Mouse (Mus musculus): Measurements from ENCODE around the gene Prpf38b. TPM values are rescaled to one million over a fixed set of nuclear protein-coding genes. Genes with fewer than 3 reads are reported as not detected.

The Prpf38b gene
- polyA plus RNA-seq, 1 experiment from 2014 or later: 77.9 TPM

DNA sequence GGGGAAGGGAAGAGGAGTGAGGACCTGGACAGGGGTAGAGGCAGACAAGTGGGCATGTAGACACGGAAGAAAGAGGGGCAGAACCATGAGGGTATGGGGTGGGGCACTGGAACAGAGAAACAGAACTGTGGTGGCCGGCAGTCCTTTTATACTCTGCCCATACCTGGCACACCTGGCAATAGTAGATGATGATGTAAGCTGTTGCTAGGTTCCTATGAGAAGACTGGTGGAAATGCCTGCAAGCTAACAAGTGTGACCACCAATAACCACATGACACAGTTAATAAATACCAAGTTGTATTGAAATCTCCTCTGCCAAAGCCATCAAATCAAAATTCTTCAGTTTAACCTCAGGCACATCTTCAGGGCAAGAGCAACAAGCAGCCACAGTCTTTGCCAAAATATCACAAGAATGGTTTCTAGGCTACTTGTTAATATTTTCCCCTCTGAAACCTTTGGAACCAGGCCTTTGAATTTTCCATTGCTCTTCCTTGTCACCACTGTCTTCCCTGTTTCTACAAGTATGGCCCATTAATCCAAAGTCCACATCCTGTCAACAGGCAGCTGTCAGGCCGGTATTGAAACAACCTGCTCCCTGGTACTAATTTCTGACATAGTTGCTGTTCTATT is 9.0 kb upstream of the Prpf38b start:
- 96% methylated on average over 3 of the region's 3 CpGs for WGBS
- no peak overlapping the region for H3K4me3 ChIP-seq
- H3K27ac ChIP-seq (replicated peaks): no peak overlapping the region
- H3K36me3 ChIP-seq: no peaks in the 10 kb centered on the region
- ATAC-seq (ENCODE audit: low FRiP score, low read depth): no peak
- no peaks in the 10 kb centered on the region for H3K4me1 ChIP-seq
- H3K9me3 ChIP-seq: no peaks in the 10 kb centered on the region
- H3K27me3 ChIP-seq: no peaks in the 10 kb centered on the region
- H3K4me2 ChIP-seq (replicated peaks): no peak overlapping the region
- no peak overlapping the region for H3K9ac ChIP-seq (replicated peaks)

DNA sequence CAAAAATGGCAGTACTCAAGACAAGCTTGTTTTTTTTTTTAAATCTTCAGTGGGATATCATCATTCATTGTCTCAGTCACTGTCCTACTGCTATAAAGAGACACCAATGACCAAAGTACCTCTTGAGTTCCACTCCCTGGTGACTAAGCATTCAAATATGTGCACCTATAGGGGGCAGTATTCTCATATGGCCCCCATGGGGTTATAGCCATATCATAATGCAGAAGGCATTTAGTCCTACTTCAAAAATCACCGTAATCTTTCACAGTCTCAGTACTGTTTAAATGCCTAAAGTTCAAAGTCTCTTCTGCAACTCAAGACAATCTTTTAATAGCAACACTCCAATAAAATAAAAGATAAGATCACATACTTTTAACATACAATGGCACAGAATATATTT is 7.3 kb upstream of the Prpf38b start:
- 95% methylated on average over 1 of the region's 1 CpGs for WGBS
- Histone ChIP-seq H3K9ac (replicated peaks) (no peak overlapping the region), H3K36me3 (no peaks in the 10 kb centered on the region), H3K4me3 (no peak overlapping the region), H3K4me1 (no peaks in the 10 kb centered on the region), H3K4me2 (replicated peaks) (no peak overlapping the region), H3K27ac (replicated peaks) (no peak overlapping the region), H3K27me3 (no peaks in the 10 kb centered on the region), H3K9me3 (no peaks in the 10 kb centered on the region)
- no peak for ATAC-seq (ENCODE audit: low FRiP score, low read depth)

DNA sequence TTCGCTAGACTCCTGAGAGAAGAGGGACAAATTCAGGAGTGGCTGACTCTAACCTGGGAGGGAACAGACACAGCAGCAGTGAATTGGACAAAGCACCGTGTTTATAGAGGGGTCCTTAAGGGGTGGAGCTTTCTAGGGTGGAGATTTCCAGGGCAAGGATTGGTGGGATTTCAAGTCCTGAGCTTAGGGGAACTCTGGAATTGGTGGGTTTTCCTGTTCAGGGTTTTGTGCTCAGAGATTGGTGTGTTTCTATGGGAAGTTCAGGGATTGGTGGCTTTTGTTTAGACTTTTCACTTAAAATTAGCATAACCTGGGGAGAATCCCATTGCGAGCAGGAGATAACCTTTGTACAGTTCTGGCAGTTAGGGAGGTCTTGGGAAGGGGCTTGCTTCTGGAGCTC is 6.5 kb upstream of the Prpf38b start:
- Histone ChIP-seq H3K9ac (replicated peaks) (no peak overlapping the region), H3K4me1 (no peaks in the 10 kb centered on the region), H3K9me3 (no peaks in the 10 kb centered on the region), H3K4me3 (no peak overlapping the region), H3K36me3 (no peaks in the 10 kb centered on the region), H3K27ac (replicated peaks) (no peak overlapping the region), H3K27me3 (no peaks in the 10 kb centered on the region), H3K4me2 (replicated peaks) (no peak overlapping the region)
- WGBS: 47% methylated on average over 3 of the region's 3 CpGs
- ATAC-seq (ENCODE audit: low FRiP score, low read depth): no peak

DNA sequence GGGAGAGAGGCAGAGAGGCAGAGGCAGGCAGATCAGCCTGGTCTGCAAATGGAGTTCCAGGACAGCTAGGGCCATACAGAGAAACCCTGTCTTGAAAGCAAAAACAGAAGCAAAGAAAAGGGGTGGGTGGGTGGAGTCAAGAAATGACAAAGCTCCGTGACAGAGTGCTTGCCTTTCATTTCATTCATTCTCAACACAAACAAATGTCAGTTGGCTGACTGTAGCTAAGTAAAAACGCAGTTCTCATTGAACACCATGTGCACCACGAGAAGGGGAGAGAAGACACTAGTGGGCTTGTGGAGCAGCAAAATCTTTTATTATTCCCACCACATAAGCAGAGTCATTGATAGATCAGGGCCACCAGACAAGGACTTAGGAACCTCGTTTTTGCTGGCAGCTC is 5.3 kb upstream of the Prpf38b start:
- Histone ChIP-seq H3K36me3 (no peaks in the 10 kb centered on the region), H3K27ac (replicated peaks) (no peak overlapping the region), H3K9me3 (no peaks in the 10 kb centered on the region), H3K4me2 (replicated peaks) (no peak overlapping the region), H3K27me3 (no peaks in the 10 kb centered on the region), H3K4me1 (no peaks in the 10 kb centered on the region), H3K4me3 (no peak overlapping the region), H3K9ac (replicated peaks) (no peak overlapping the region)
- WGBS: 55% methylated on average over 4 of the region's 4 CpGs
- ATAC-seq (ENCODE audit: low FRiP score, low read depth): no peak

DNA sequence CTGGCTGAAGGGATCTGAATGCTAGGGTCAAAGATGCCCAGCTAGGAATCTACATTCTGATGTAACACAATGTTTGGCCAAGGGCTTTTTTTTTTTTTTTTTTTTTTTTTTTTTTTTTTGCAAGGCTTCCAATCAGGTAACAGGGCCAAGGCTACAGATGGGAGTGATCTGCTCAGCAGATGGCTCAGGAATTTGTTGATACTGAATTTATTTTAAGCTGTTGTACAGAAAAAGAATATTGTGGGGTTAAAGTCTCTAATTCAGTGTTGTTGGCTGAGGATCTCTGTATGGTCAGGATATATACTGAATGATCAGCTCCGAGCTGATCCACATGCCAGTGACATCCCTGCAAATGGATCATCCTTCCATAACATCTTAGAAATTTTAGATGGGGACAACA is 4.5 kb upstream of the Prpf38b start:
- Histone ChIP-seq H3K27ac (replicated peaks) (no peak overlapping the region), H3K27me3 (no peaks in the 10 kb centered on the region), H3K36me3 (no peaks in the 10 kb centered on the region), H3K4me3 (no peak overlapping the region), H3K9ac (replicated peaks) (no peak overlapping the region), H3K4me2 (replicated peaks) (no peak overlapping the region), H3K4me1 (no peaks in the 10 kb centered on the region), H3K9me3 (no peaks in the 10 kb centered on the region)
- ATAC-seq (ENCODE audit: low FRiP score, low read depth): no peak
- WGBS: 97% methylated on average over 1 of the region's 1 CpGs

DNA sequence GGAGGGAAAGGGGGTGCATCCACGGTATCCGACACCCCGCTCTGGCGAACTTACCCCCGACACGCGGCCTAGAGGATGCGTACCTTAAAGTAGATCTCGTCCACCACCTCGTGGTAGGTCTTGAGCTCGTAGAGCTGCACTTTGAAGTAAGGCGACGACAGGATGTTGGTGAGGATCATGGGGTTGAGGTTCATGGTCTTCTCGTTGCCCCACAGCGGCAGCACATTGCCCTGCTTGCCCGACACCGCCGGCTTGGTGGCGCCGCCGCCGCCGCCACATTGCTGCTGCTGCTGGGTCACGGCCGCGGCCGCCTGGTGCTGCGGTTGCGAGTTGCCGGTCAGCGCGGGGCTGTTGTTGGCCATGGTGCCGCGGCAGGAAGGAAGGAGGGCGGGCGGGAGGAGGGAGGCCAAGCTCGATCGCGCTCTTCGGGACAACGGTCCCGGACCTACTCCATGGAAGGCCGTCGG is 413 bp downstream of the Prpf38b start:
- Histone ChIP-seq H3K4me3 (peak overlapping the region; percentile 97), H3K4me2 (replicated peaks) (peak overlapping the region; percentile 93), H3K4me1 (peaks cover 13% of the 10 kb centered on the region), H3K36me3 (peaks cover 18% of the 10 kb centered on the region; the same call in 1 of the 2 replicates), H3K9ac (replicated peaks) (peak overlapping the region; percentile 94), H3K27ac (replicated peaks) (peak overlapping the region; percentile 98), H3K9me3 (no peaks in the 10 kb centered on the region), H3K27me3 (no peaks in the 10 kb centered on the region)
- 1% methylated on average over 41 of the region's 44 CpGs for WGBS
- ATAC-seq (ENCODE audit: low FRiP score, low read depth): peak; percentile 89

DNA sequence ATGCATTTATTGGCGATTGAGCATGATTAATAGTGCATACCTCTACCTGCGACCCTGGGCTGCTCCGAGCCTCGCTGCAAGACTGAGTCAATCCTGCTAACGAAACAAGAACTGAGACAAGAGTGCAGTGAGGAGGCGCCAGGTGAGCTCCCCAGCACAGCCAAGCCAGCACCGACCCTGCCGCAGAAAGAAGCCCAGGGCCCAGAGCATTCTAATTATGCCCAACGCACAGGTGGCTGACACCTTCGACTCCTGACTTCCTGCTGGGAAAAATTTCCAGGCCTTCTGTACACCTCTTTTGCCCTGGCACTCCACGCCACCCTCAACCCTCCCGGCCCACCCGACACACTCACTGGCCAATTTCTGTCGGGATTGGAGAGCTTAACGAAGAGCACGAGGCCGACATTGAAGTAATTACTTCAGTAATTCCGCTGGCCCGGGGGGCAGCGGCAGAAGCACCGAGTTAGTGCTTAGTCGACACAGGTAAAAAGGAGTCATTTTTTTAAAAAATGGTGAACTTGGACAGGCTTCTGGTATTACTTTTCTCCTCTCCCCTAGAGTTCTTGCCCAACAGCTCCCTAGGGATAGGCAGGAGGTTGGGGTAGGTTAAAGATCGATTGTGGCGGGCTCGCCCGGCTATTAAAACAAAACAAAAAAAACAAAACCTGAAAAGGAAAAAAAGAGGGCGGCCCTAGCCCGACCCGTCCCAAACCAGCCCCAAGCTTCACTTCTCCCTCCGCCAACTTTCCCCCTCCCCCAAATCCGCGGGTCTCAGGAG is 1.0 kb downstream of the Prpf38b start:
- Histone ChIP-seq H3K4me1 (peaks cover 13% of the 10 kb centered on the region), H3K4me2 (replicated peaks) (peak overlapping the region; percentile 93), H3K9ac (replicated peaks) (peak overlapping the region; percentile 94), H3K27ac (replicated peaks) (peak overlapping the region; percentile 98), H3K4me3 (peak overlapping the region; percentile 97), H3K36me3 (peaks cover 22% of the 10 kb centered on the region), H3K27me3 (no peaks in the 10 kb centered on the region), H3K9me3 (no peaks in the 10 kb centered on the region)
- 1% methylated on average over 31 of the region's 32 CpGs for WGBS
- no peak for ATAC-seq (ENCODE audit: low FRiP score, low read depth)

DNA sequence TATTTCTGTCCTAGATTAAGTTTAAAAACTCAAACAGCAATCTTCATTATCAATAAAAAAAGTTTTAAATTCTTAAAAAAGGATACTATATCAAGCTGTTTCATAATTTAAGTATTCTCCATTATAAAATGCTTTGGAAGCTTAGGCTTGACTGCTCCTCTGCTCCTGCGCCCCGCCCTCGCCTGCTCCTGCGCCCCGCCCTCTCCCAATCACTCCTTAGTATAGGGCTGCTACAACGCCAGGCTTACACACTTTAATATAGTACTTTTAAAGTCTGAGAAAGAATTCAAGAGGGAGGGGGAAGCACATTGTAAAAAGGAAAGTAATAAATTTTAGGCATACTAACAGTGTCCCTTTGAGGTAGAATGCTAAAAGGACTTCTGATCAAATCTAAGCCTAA is 8.6 kb downstream of the Prpf38b start:
- no peaks in the 10 kb centered on the region for H3K9me3 ChIP-seq
- no peak overlapping the region for H3K4me2 ChIP-seq (replicated peaks)
- H3K27me3 ChIP-seq: no peaks in the 10 kb centered on the region
- H3K4me3 ChIP-seq: no peak overlapping the region
- no peaks in the 10 kb centered on the region for H3K4me1 ChIP-seq
- H3K36me3 ChIP-seq: peaks cover 54% of the 10 kb centered on the region
- WGBS: 93% methylated on average over 6 of the region's 6 CpGs
- no peak overlapping the region for H3K9ac ChIP-seq (replicated peaks)
- no peak for ATAC-seq (ENCODE audit: low FRiP score, low read depth)
- no peak overlapping the region for H3K27ac ChIP-seq (replicated peaks)

DNA sequence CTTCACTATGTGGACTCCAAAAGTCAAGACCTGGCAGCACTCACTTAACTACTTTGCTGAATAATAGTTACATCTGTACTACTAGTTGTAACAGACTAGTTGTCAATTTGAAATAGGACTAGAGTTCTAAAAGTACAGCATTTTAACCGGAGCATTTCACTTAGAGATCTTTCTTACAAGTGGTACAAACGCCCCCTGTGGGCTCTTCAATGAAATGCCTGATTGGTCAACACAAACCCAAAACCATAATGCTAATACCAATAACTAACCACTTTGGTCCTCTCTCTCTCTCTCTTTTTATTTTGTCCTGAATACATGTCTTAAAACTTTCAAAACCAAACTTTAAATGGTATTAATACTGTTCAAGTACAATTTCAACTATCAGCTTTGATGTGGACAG is 9.5 kb downstream of the Prpf38b start:
- peaks cover 47% of the 10 kb centered on the region for H3K36me3 ChIP-seq

DNA sequence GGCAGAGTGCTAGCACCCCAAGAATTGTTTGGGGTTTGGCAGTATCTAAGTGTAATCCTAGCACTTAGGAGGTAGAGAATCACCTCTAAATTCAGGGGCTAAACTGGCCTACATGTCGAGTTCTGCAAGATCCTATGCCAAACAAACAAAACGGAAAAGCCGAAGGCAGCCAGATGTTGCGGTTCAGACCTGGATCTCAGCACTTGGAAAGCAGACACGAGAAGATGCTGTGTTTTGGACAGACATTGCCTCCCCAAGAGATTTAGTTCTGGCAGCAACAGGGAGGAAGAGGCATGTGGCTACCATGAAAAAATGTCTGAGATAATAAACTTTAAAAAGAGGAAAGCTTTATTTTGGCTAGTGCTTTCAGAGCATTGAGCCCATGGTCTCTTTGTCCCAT is 10.8 kb downstream of the Prpf38b start:
- H3K36me3 ChIP-seq: peaks cover 40% of the 10 kb centered on the region
- no peaks in the 10 kb centered on the region for H3K9me3 ChIP-seq
- no peaks in the 10 kb centered on the region for H3K4me1 ChIP-seq
- WGBS: 83% methylated on average over 5 of the region's 5 CpGs
- H3K9ac ChIP-seq (replicated peaks): no peak overlapping the region
- H3K4me2 ChIP-seq (replicated peaks): no peak overlapping the region
- H3K27ac ChIP-seq (replicated peaks): no peak overlapping the region
- no peak for ATAC-seq (ENCODE audit: low FRiP score, low read depth)
- no peaks in the 10 kb centered on the region for H3K27me3 ChIP-seq
- H3K4me3 ChIP-seq: no peak overlapping the region

More for the DNA sequence above, 9.5 kb downstream of the Prpf38b start:
- H3K9ac ChIP-seq (replicated peaks): no peak overlapping the region
- ATAC-seq (ENCODE audit: low FRiP score, low read depth): no peak
- no peaks in the 10 kb centered on the region for H3K9me3 ChIP-seq
- no peak overlapping the region for H3K4me3 ChIP-seq
- 53% methylated on average over 2 of the region's 2 CpGs for WGBS
- no peaks in the 10 kb centered on the region for H3K4me1 ChIP-seq
- no peak overlapping the region for H3K27ac ChIP-seq (replicated peaks)
- no peaks in the 10 kb centered on the region for H3K27me3 ChIP-seq
- no peak overlapping the region for H3K4me2 ChIP-seq (replicated peaks)

DNA sequence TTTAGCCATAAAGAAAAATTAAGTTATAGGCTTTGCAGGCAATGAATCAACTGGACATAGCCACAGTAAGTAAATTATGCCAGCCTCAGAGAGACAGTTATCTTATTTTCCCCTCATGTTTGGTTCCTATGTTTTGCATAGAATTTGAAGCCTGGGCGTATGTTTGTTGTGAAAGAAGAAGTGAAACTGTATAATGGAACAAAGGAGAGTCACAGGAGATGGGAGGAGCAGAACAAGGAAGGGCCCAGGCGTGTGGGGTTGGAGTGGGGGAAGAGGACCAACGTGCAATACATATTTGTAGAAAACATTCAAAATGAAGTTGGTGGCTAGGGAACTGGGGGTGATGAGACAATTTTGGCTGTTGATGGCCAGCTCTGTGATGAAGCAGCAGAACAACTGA is 11.4 kb downstream of the Prpf38b start:
- Histone ChIP-seq H3K4me2 (replicated peaks) (no peak overlapping the region), H3K9me3 (no peaks in the 10 kb centered on the region), H3K27ac (replicated peaks) (no peak overlapping the region), H3K4me3 (no peak overlapping the region), H3K36me3 (peaks cover 36% of the 10 kb centered on the region), H3K4me1 (no peaks in the 10 kb centered on the region), H3K9ac (replicated peaks) (no peak overlapping the region), H3K27me3 (no peaks in the 10 kb centered on the region)
- 89% methylated on average over 3 of the region's 3 CpGs for WGBS
- no peak for ATAC-seq (ENCODE audit: low FRiP score, low read depth)

DNA sequence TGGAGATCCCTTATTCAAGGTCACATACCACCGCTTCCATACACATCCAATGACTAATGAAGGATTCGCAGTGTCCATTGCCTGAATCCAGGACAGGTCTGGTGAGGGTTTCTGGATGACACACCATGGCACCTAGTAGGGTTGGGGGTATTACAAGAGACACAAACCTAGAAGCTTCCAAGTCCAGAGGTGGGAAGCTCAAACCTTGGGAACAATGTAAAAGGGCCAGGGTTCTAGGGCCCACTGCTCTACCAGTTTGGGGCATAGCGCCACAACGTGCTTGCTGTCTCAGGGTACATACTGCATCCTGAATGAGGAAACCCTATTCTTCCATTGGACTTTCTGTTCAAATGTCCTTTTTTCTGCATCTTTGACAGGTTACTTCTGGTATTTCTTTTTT is 12.9 kb downstream of the Prpf38b start:
- H3K4me2 ChIP-seq (replicated peaks): no peak overlapping the region
- no peak overlapping the region for H3K9ac ChIP-seq (replicated peaks)
- WGBS: 94% methylated on average over 4 of the region's 4 CpGs
- no peak overlapping the region for H3K27ac ChIP-seq (replicated peaks)
- H3K27me3 ChIP-seq: no peaks in the 10 kb centered on the region
- no peaks in the 10 kb centered on the region for H3K4me1 ChIP-seq
- ATAC-seq (ENCODE audit: low FRiP score, low read depth): no peak
- H3K9me3 ChIP-seq: no peaks in the 10 kb centered on the region
- peaks cover 21% of the 10 kb centered on the region for H3K36me3 ChIP-seq
- H3K4me3 ChIP-seq: no peak overlapping the region

All from midbrain, embryonic 12.5 days (tissue).